Mouse (Mus musculus) heart, postnatal 0 days (tissue): ENCODE measurements around the gene Cerk. TPM values are rescaled to one million over a fixed set of nuclear protein-coding genes. Genes with fewer than 3 reads are reported as not detected.
A peak's percentile ranks its signal among the peaks of the same experiment; 100 is the strongest.

Experiments
- ATAC-seq: fragments of 200-750 bp; cut with Nextera tagmentation; 2 replicates; pipeline ENCODE4 v1.8.0; 2017; ENCODE audit warnings: low read depth, moderate number of reproducible peaks, moderate library complexity; ENCODE audit not compliant: insufficient read depth
- DNase-seq: peaks from one replicate; pipeline ENCODE4 v3.0.0-alpha.2; 2016; ENCODE audit warnings: low spot score
- H3K27ac ChIP-seq: fragments of 300-500 bp; sonication (generic); 2 replicates; pipeline ENCODE4 v1.5.1; 2014; ENCODE audit warnings: low read depth, mild to moderate bottlenecking
- H3K27me3 ChIP-seq: fragments of 300-500 bp; sonication (generic); 2 replicates; pipeline ENCODE4 v1.6.1; 2014; ENCODE audit warnings: low read length, mixed read lengths; ENCODE audit not compliant: control insufficient read depth, insufficient read depth
- H3K36me3 ChIP-seq: fragments of 300-500 bp; sonication (generic); replicated peaks from 2 replicates; pipeline ENCODE4 v1.6.1; 2014; ENCODE audit warnings: low read length, mixed read lengths; ENCODE audit not compliant: control insufficient read depth, insufficient read depth
- H3K4me1 ChIP-seq: fragments of 300-500 bp; sonication (generic); 2 replicates; pipeline ENCODE4 v1.6.1; 2014; ENCODE audit warnings: antibody characterized with exemption; ENCODE audit not compliant: control insufficient read depth, insufficient read depth
- H3K4me2 ChIP-seq: fragments of 300-500 bp; sonication (generic); 2 replicates; pipeline ENCODE4 v1.6.1; 2014; ENCODE audit warnings: low read depth, mild to moderate bottlenecking, low read length, moderate library complexity
- H3K4me3 ChIP-seq: fragments of 300-500 bp; sonication (generic); 2 replicates; pipeline ENCODE4 v1.5.1; 2014; ENCODE audit warnings: low read depth, low read length
- H3K9ac ChIP-seq: fragments of 300-500 bp; sonication (generic); replicated peaks from 2 replicates; pipeline ENCODE4 v1.6.1; 2014; ENCODE audit warnings: low read depth, low read length, mixed read lengths
- H3K9me3 ChIP-seq: fragments of 300-500 bp; sonication (generic); replicated peaks from 2 replicates; pipeline ENCODE4 v1.6.1; 2016; ENCODE audit warnings: low read length; ENCODE audit not compliant: control insufficient read depth
- CTCF ChIP-seq: IDR thresholded peaks from 2 replicates; pipeline ENCODE4 v1.5.1; 2016; ENCODE audit warnings: antibody characterized with exemption, control low read depth, low read depth
- EP300 ChIP-seq: IDR thresholded peaks from 2 replicates; pipeline ENCODE4 v1.6.1; 2016; ENCODE audit warnings: antibody characterized with exemption, low read depth
- WGBS: fragments of 180-500 bp; shearing (Covaris S2); extraction: QIAGEN DNeasy Blood & Tissue Kit; methylation state at CpG from one replicate; pipeline ENCODE4 v1.1.7; 2014; 5-methylcytosine and 5-hydroxymethylcytosine counted together
- polyA plus RNA-seq: library from polyadenylated mRNA; unstranded; fragments of >200 nt; fragmentation: Nextera tagmentation; extraction: Ambion mirVana; gene quantifications from 2 replicates; pipeline ENCODE4 v1.2.1, GENCODE M21; 2015
- total RNA-seq: library from RNA; depleted of rRNA; stranded (reverse); fragments of >200 nt; gene quantifications from 2 replicates; pipeline ENCODE4 v1.2.3, GENCODE M21; 2014; ENCODE audit warnings: low replicate concordance

The Cerk gene
- total and polyA plus RNA-seq, 2 experiments from 2014 or later = 14.5 to 25.3 TPM

DNA sequence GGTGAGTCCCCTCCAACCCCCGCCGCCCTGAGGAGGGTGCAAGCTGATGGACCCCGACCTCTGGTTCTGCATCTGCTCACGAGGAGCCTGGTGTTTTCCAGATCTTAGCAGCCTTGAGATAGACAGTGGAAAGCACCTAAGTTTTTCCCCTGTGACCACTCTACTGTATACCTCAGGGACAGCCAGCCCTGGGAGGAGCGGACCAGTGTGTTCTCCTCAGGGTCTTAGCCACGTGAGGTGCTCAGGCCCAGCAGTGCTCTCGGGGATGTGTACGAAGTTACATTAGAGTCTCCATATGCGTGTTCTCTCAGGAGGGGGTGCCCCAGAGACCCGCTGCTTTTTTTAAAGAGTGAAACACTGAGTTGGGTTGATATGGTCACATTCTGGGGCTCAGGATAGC, 55.3 kb downstream of the Cerk start:
- Histone ChIP-seq H3K27ac (no peak overlapping the region), H3K4me1 (no peaks in the 10 kb centered on the region; the same call in 1 of the 2 replicates), H3K36me3 (peaks cover 81% of the 10 kb centered on the region), H3K4me2 (no peak overlapping the region), H3K4me3 (no peak overlapping the region), H3K9me3 (no peaks in the 10 kb centered on the region), H3K27me3 (no peaks in the 10 kb centered on the region), H3K9ac (no peak overlapping the region)
- TF ChIP-seq EP300 (no peak), CTCF (no peak)
- ATAC-seq (no peak), DNase-seq (no peak)
- 95% methylated on average over 10 of the region's 10 CpGs for WGBS

DNA sequence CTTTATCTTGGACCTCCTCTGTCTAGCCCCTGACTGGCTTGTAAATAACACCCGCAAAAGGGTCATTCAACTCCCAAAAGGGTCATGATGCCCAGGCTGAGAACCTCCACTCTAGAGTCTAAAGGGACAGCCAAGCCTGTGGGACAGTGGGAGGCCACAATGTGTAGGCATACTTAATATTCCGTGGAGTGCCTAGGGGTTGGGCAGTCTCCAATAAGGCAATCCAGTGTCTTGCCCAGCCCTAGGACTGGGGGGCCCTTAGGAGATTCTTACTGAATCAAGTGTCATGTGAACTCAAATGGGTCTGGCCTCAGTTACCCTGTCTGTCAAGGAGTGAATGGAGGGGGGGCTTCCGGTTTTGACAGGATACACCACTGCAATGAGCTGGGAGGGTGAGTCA, 56.9 kb downstream of the Cerk start:
- DNase-seq (no peak), ATAC-seq (no peak)
- no peaks in the 10 kb centered on the region; the same call in 1 of the 2 replicates for H3K4me1 ChIP-seq
- 74% methylated on average over 3 of the region's 3 CpGs for WGBS
- H3K4me2 ChIP-seq = no peak overlapping the region
- H3K9me3 ChIP-seq = no peaks in the 10 kb centered on the region
- H3K4me3 ChIP-seq = no peak overlapping the region
- H3K36me3 ChIP-seq = peaks cover 80% of the 10 kb centered on the region
- no peaks in the 10 kb centered on the region for H3K27me3 ChIP-seq
- TF ChIP-seq EP300 (no peak), CTCF (no peak)
- H3K9ac ChIP-seq = no peak overlapping the region
- H3K27ac ChIP-seq = no peak overlapping the region

DNA sequence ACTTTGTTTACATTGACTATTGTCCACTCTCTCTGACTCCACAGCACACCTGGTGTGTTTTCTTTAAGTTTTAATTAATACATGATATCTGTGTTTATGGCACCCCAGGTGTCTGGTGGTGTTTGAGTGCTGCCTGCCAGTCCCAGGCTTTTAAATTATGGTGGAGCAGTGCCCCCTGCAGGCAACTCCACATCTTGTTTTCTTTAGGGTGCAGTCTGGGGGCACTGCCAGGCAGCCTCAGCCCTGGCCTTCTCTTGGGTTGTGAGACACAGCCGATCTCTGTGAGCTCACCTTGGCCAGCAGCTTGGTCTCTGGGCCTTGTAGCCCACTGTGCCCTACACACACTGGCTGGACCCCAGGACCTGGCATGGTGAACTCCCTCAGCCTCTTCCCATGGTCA, 61.6 kb downstream of the Cerk start:
- TF ChIP-seq EP300 = no peak
- TF ChIP-seq CTCF = peak; percentile 71
- Histone ChIP-seq H3K9me3 (no peaks in the 10 kb centered on the region), H3K4me3 (no peak overlapping the region), H3K4me1 (peaks cover 9% of the 10 kb centered on the region), H3K9ac (no peak overlapping the region), H3K27ac (no peak overlapping the region), H3K36me3 (peaks cover 70% of the 10 kb centered on the region), H3K27me3 (no peaks in the 10 kb centered on the region), H3K4me2 (no peak overlapping the region)
- ATAC-seq (peak; percentile 66), DNase-seq (peak; percentile 63)
- WGBS = 26% methylated on average over 1 of the region's 1 CpGs

DNA sequence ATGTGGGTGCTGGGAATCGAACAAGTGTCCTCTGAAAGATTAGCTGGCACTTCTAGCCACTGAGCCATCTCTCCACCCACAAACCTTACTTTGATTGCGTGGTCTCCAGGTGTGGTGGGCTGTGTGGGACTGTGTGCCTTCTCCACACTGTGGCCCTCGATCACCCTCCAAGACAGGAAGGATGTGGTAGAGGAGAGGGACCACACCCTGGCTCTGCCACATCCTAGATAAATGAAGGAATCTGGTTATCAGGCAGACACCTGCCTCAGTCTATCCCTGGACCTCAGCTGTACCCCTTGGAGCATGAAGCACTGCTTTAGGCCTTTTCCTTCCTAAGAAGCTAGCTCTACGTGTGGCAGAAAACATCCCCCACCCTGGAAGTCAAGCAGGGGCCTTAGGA, 62.5 kb downstream of the Cerk start:
- TF ChIP-seq CTCF = no peak
- TF ChIP-seq EP300 = no peak

DNA sequence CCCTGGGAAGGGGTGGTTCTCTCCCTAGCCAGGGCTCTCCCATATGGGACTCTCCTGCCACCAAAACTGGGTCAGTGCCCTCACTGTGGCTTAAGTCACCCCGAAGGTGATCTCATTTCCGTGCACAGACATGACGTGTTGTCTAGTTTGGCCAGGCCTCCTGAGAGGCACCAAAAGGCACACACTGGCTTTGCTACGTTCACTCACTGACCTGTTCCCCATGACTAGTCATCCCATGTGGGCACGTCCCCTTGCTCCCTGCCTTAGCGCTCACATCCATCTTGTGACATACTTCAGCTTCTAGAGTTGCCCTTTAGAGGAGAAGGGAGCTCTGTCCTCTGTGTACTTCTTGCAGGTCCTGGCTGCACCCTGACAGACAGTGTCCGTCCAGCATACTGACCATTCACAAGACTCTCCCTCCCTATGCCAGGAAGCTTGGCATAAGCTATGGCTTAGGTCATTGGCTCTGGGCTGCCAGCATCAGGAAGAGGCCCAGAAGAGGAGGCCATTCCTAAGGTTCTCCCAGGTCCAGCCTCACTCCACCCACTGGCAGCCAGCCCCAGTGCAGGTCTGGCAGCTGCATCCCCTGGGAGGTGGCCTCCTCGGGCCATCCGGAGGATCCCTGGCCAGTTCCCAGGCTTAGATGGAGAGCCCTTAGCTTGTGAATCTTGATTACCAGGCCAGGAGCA, 63.5 kb downstream of the Cerk start:
- Histone ChIP-seq H3K9ac (no peak overlapping the region), H3K4me1 (peaks cover 19% of the 10 kb centered on the region), H3K27me3 (no peaks in the 10 kb centered on the region), H3K27ac (peak overlapping the region; percentile 61), H3K36me3 (peaks cover 60% of the 10 kb centered on the region), H3K4me2 (no peak overlapping the region), H3K4me3 (no peak overlapping the region), H3K9me3 (no peaks in the 10 kb centered on the region)
- DNase-seq (no peak), ATAC-seq (peak; percentile 33; the same call in 1 of the 2 replicates)
- WGBS = 66% methylated on average over 9 of the region's 9 CpGs
- TF ChIP-seq CTCF (peak; percentile 21), EP300 (no peak)

More for the DNA sequence above, 62.5 kb downstream of the Cerk start:
- Histone ChIP-seq H3K9me3 (no peaks in the 10 kb centered on the region), H3K27me3 (no peaks in the 10 kb centered on the region), H3K4me2 (no peak overlapping the region), H3K36me3 (peaks cover 70% of the 10 kb centered on the region), H3K4me1 (peaks cover 9% of the 10 kb centered on the region), H3K9ac (no peak overlapping the region), H3K4me3 (no peak overlapping the region), H3K27ac (no peak overlapping the region)
- WGBS = 82% methylated on average over 4 of the region's 4 CpGs
- DNase-seq (no peak), ATAC-seq (no peak)

DNA sequence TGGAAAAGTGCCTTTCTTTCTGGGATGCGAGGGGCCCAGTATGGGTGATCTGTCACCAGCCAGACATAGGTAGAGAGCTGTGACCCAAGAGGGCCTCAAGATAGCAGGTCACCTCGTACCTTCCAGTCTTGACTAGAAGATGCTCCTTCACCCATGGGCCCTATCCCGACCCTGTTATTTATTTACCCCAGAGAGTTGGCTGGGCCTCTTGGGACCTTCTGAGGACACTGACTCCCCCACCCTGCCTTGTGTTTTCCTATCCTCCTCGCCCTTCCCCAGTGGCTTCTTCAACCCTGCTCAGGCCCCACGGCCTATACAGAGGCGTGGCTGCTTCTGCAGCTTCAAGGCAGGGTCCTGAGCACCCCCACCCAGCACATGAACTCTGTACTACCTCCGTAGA, 66.8 kb downstream of the Cerk start:
- Histone ChIP-seq H3K4me2 (no peak overlapping the region), H3K4me1 (peaks cover 40% of the 10 kb centered on the region), H3K4me3 (no peak overlapping the region), H3K36me3 (peaks cover 45% of the 10 kb centered on the region), H3K27ac (no peak overlapping the region), H3K27me3 (no peaks in the 10 kb centered on the region), H3K9me3 (no peaks in the 10 kb centered on the region), H3K9ac (no peak overlapping the region)
- 87% methylated on average over 7 of the region's 7 CpGs for WGBS
- ATAC-seq (no peak), DNase-seq (no peak)
- TF ChIP-seq CTCF = no peak
- no peak for TF ChIP-seq EP300
